Mouse (Mus musculus) heart, embryonic 11.5 days (tissue): Measurements from ENCODE around the gene Sema4a. TPM values are rescaled to one million over a fixed set of nuclear protein-coding genes. Genes with fewer than 3 reads are reported as not detected.
A peak's percentile ranks its signal among the peaks of the same experiment; 100 is the strongest.

ENCODE experiments used
- ATAC-seq: fragments of 200-750 bp; cut with Nextera tagmentation; replicated peaks from 2 replicates; pipeline ENCODE4 v1.8.0; 2017; ENCODE audit warnings: moderate library complexity; ENCODE audit not compliant: insufficient number of reproducible peaks, low FRiP score, low TSS enrichment
- H3K27ac ChIP-seq: fragments of 300-500 bp; sonication (generic); 2 replicates; pipeline ENCODE4 v1.5.1; 2014; ENCODE audit warnings: mild to moderate bottlenecking, low read depth, low read length
- H3K27me3 ChIP-seq: fragments of 300-500 bp; sonication (generic); 2 replicates; pipeline ENCODE4 v1.6.1; 2014; ENCODE audit warnings: mild to moderate bottlenecking, low read length, mixed read lengths; ENCODE audit not compliant: control insufficient read depth, insufficient read depth
- H3K36me3 ChIP-seq: fragments of 300-500 bp; sonication (generic); 2 replicates; pipeline ENCODE4 v1.6.1; 2014; ENCODE audit warnings: mild to moderate bottlenecking, low read length, moderate library complexity, mixed read lengths; ENCODE audit not compliant: control insufficient read depth, insufficient read depth
- H3K4me1 ChIP-seq: fragments of 300-500 bp; sonication (generic); 2 replicates; pipeline ENCODE4 v1.6.1; 2014; ENCODE audit warnings: low read length; ENCODE audit not compliant: control insufficient read depth, insufficient read depth
- H3K4me2 ChIP-seq: fragments of 300-500 bp; sonication (generic); 2 replicates; pipeline ENCODE4 v1.6.1; 2014; ENCODE audit warnings: mild to moderate bottlenecking, moderate library complexity
- H3K4me3 ChIP-seq: fragments of 300-500 bp; sonication (generic); 2 replicates; pipeline ENCODE4 v1.5.1; 2014; ENCODE audit warnings: low read depth, low read length
- H3K9ac ChIP-seq: fragments of 300-500 bp; sonication (generic); 2 replicates; pipeline ENCODE4 v1.6.1; 2014; ENCODE audit warnings: mild to moderate bottlenecking, low read depth, low read length, moderate library complexity
- H3K9me3 ChIP-seq: fragments of 300-500 bp; sonication (generic); replicated peaks from 2 replicates; pipeline ENCODE4 v1.6.1; 2016; ENCODE audit warnings: low read length; ENCODE audit not compliant: control insufficient read depth
- WGBS: fragments of 180-500 bp; shearing (Covaris S2); extraction: QIAGEN DNeasy Blood & Tissue Kit; methylation state at CpG from one replicate; pipeline ENCODE4 v1.1.7; 2014; ENCODE audit not compliant: insufficient replicate concordance; 5-methylcytosine and 5-hydroxymethylcytosine counted together
- polyA plus RNA-seq: library from polyadenylated mRNA; unstranded; fragments of >200 nt; fragmentation: Nextera tagmentation; extraction: Ambion mirVana; gene quantifications from 2 replicates; pipeline ENCODE4 v1.2.1, GENCODE M21; 2014

Sema4a gene
- polyA plus RNA-seq, 1 experiment from 2014 or later, result 0.80 TPM

- no peak overlapping the region for H3K9ac ChIP-seq
- H3K9me3 ChIP-seq, result no peaks in the 10 kb centered on the region
- H3K27me3 ChIP-seq, result peaks cover 52% of the 10 kb centered on the region
- 36% methylated on average over 18 of the region's 18 CpGs for WGBS
- no peak overlapping the region for H3K27ac ChIP-seq
- H3K4me1 ChIP-seq, result peaks cover 10% of the 10 kb centered on the region; the same call in 1 of the 2 replicates
- peaks cover 5% of the 10 kb centered on the region; the same call in 1 of the 2 replicates for H3K36me3 ChIP-seq
- no peak for ATAC-seq
- H3K4me2 ChIP-seq, result no peak overlapping the region
- H3K4me3 ChIP-seq, result no peak overlapping the region
Measured at GRCm38 (mm10) chr3:88482336-88482735, 21.4 kb upstream of the Sema4a start.

- WGBS, result 67% methylated on average over 8 of the region's 8 CpGs
- no peak overlapping the region for H3K4me3 ChIP-seq
- no peak overlapping the region for H3K4me2 ChIP-seq
- H3K9me3 ChIP-seq, result no peaks in the 10 kb centered on the region
- peaks cover 47% of the 10 kb centered on the region for H3K27me3 ChIP-seq
- ATAC-seq, result no peak
- H3K4me1 ChIP-seq, result peaks cover 10% of the 10 kb centered on the region; the same call in 1 of the 2 replicates
- H3K36me3 ChIP-seq, result peaks cover 3% of the 10 kb centered on the region; the same call in 1 of the 2 replicates
- H3K27ac ChIP-seq, result no peak overlapping the region
- no peak overlapping the region for H3K9ac ChIP-seq
Measured at GRCm38 (mm10) chr3:88481372-88482040, 20.5 kb upstream of the Sema4a start.

DNA sequence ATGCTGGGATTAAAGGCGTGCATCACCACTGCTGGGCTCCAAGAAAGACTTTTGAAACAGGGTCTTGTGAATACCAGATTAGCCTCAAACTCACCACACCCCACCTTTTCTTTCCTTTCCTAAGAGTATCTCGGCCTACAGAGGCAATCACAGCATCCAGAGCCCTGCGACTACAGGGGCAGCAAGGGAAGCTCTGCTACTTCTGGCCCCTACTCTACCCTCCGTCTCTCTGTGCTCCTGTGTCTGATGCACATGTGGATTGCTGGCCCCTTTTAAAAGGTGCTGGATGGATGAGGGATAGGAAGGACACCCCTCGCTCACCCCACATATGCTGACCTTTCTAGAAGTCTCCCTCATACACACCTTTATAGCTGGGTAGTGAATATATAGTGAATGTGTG is 19.7 kb upstream of the Sema4a start:
- Histone ChIP-seq H3K4me1 (peaks cover 10% of the 10 kb centered on the region; the same call in 1 of the 2 replicates), H3K27ac (no peak overlapping the region), H3K9me3 (no peaks in the 10 kb centered on the region), H3K9ac (no peak overlapping the region), H3K4me3 (no peak overlapping the region), H3K36me3 (no peaks in the 10 kb centered on the region; the same call in 1 of the 2 replicates), H3K4me2 (no peak overlapping the region), H3K27me3 (peaks cover 39% of the 10 kb centered on the region)
- no peak for ATAC-seq
- 81% methylated on average over 5 of the region's 5 CpGs for WGBS

- no peaks in the 10 kb centered on the region for H3K9me3 ChIP-seq
- H3K36me3 ChIP-seq, result no peaks in the 10 kb centered on the region; the same call in 1 of the 2 replicates
- peaks cover 32% of the 10 kb centered on the region for H3K27me3 ChIP-seq
- H3K4me1 ChIP-seq, result peaks cover 8% of the 10 kb centered on the region; the same call in 1 of the 2 replicates
- no peak overlapping the region for H3K9ac ChIP-seq
- H3K4me3 ChIP-seq, result no peak overlapping the region
- H3K4me2 ChIP-seq, result no peak overlapping the region
- H3K27ac ChIP-seq, result no peak overlapping the region
- ATAC-seq, result no peak
- WGBS, result 81% methylated on average over 4 of the region's 4 CpGs
Measured at GRCm38 (mm10) chr3:88479828-88480227, 18.8 kb upstream of the Sema4a start.

DNA sequence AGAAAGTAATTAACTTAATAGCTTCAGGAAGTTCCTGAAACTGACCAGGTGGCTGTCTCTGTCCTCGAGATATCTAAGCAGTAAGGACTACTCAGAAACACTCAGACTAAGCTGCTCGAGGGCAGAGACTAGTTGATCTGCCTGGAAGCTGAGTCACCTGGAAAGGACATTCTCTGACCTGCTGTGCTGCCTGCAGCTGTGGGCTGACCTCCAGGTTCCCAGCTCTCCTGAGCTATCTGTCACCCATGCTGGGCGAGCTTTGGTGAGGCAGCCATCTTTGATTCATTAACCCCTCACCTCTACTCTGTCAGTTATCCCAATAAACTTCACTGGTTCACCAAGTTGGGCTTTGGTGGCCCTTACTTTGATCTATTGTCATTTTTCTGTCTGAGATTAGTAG is 18.2 kb upstream of the Sema4a start:
- no peak overlapping the region for H3K27ac ChIP-seq
- H3K4me1 ChIP-seq, result 0 out of 2 replicates have a peak, but pooled peaks cover 3% of the 10 kb centered on the region
- WGBS, result 46% methylated on average over 3 of the region's 3 CpGs
- ATAC-seq, result no peak
- H3K36me3 ChIP-seq, result no peaks in the 10 kb centered on the region; the same call in 1 of the 2 replicates
- no peak overlapping the region for H3K4me2 ChIP-seq
- peaks cover 26% of the 10 kb centered on the region for H3K27me3 ChIP-seq
- no peaks in the 10 kb centered on the region for H3K9me3 ChIP-seq
- H3K9ac ChIP-seq, result no peak overlapping the region
- no peak overlapping the region for H3K4me3 ChIP-seq

DNA sequence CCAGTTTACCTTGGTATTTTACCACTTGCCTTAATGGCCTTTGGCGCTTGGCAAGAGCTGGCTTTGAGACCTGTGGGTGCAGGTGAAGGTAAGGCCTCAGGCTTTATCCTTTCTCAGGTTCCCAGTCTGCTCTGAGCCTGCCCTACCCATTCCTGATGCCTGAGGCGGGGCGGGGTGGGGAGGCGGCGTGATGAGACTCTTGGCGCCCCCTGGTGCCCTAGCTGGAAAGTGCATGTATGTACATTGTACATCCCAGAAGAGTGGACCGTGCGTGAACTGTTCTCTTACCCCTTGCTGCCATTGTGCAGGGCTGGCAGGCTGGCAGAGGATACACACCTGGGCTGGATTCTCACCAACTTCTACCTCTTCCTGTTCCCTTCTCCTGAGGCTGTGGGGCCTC is 16.8 kb upstream of the Sema4a start:
- no peak overlapping the region for H3K27ac ChIP-seq
- H3K27me3 ChIP-seq, result peaks cover 13% of the 10 kb centered on the region
- H3K4me3 ChIP-seq, result no peak overlapping the region
- ATAC-seq, result peak; percentile 66; the same call in 1 of the 2 replicates
- no peaks in the 10 kb centered on the region for H3K9me3 ChIP-seq
- H3K4me2 ChIP-seq, result no peak overlapping the region
- no peaks in the 10 kb centered on the region; the same call in 1 of the 2 replicates for H3K36me3 ChIP-seq
- 3% methylated on average over 8 of the region's 8 CpGs for WGBS
- H3K9ac ChIP-seq, result no peak overlapping the region
- H3K4me1 ChIP-seq, result 0 out of 2 replicates have a peak, but pooled peaks cover 3% of the 10 kb centered on the region

- ATAC-seq, result no peak
- Histone ChIP-seq H3K4me1 (0 out of 2 replicates have a peak, but pooled peaks cover 3% of the 10 kb centered on the region), H3K4me2 (no peak overlapping the region), H3K27me3 (peaks cover 4% of the 10 kb centered on the region; the same call in 1 of the 2 replicates), H3K36me3 (no peaks in the 10 kb centered on the region), H3K9ac (no peak overlapping the region), H3K9me3 (no peaks in the 10 kb centered on the region), H3K27ac (no peak overlapping the region), H3K4me3 (no peak overlapping the region)
- WGBS, result 61% methylated on average over 6 of the region's 6 CpGs
Measured at GRCm38 (mm10) chr3:88476403-88476802, 15.4 kb upstream of the Sema4a start.

GRCm38 (mm10) chr3:88473571-88473970 is 12.6 kb upstream of the Sema4a start:
- WGBS, result 89% methylated on average over 1 of the region's 1 CpGs
- no peak for ATAC-seq
- no peaks in the 10 kb centered on the region for H3K9me3 ChIP-seq
- no peaks in the 10 kb centered on the region for H3K27me3 ChIP-seq
- no peaks in the 10 kb centered on the region for H3K36me3 ChIP-seq
- 0 out of 2 replicates have a peak, but pooled peaks cover 3% of the 10 kb centered on the region for H3K4me1 ChIP-seq
- no peak overlapping the region for H3K4me2 ChIP-seq
- H3K4me3 ChIP-seq, result no peak overlapping the region
- H3K27ac ChIP-seq, result no peak overlapping the region
- no peak overlapping the region for H3K9ac ChIP-seq

GRCm38 (mm10) chr3:88473020-88473419 is 12.0 kb upstream of the Sema4a start:
- H3K27ac ChIP-seq, result no peak overlapping the region
- no peak overlapping the region for H3K4me2 ChIP-seq

More at GRCm38 (mm10) chr3:88473020-88473419, 12.0 kb upstream of the Sema4a start:
- 0 out of 2 replicates have a peak, but pooled peaks cover 3% of the 10 kb centered on the region for H3K4me1 ChIP-seq
- no peak for ATAC-seq
- no peaks in the 10 kb centered on the region for H3K36me3 ChIP-seq
- WGBS, result 39% methylated on average over 5 of the region's 5 CpGs
- H3K27me3 ChIP-seq, result no peaks in the 10 kb centered on the region
- no peak overlapping the region for H3K9ac ChIP-seq
- no peak overlapping the region for H3K4me3 ChIP-seq
- no peaks in the 10 kb centered on the region for H3K9me3 ChIP-seq
